Mouse (Mus musculus) ES-Bruce4 (cell line): ENCODE measurements around the gene Rbms3. TPM values are rescaled to one million over a fixed set of nuclear protein-coding genes. Genes with fewer than 3 reads are reported as not detected.

Experiments
- H3K27ac ChIP-seq: 2 replicates; pipeline ENCODE4 v1.5.1; 2012; ENCODE audit warnings: low read length, inconsistent platforms; ENCODE audit not compliant: insufficient read depth
- H3K27me3 ChIP-seq: 2 replicates; pipeline ENCODE4 v1.6.1; 2012; ENCODE audit warnings: mild to moderate bottlenecking, low read length, inconsistent platforms; ENCODE audit not compliant: control insufficient read depth, poor library complexity, insufficient read depth, severe bottlenecking
- H3K36me3 ChIP-seq: 2 replicates; pipeline ENCODE4 v1.6.1; 2012; ENCODE audit warnings: inconsistent platforms, mild to moderate bottlenecking, low read length, moderate library complexity; ENCODE audit not compliant: control insufficient read depth, poor library complexity, insufficient read depth, severe bottlenecking
- H3K4me1 ChIP-seq: one replicate; pipeline ENCODE4 v1.8.1; 2011; ENCODE audit warnings: low read length; ENCODE audit not compliant: control insufficient read depth, insufficient read depth
- H3K4me3 ChIP-seq: 2 replicates; pipeline ENCODE4 v1.5.1; 2011; ENCODE audit warnings: low read depth, mild to moderate bottlenecking, low read length
- H3K9ac ChIP-seq: 2 replicates; pipeline ENCODE4 v1.6.1; 2012; ENCODE audit warnings: low read depth, mild to moderate bottlenecking, inconsistent platforms; ENCODE audit not compliant: poor library complexity, severe bottlenecking
- H3K9me3 ChIP-seq: replicated peaks from 2 replicates; pipeline ENCODE4 v1.6.1; 2012; ENCODE audit warnings: mild to moderate bottlenecking, low read length, inconsistent platforms; ENCODE audit not compliant: control insufficient read depth, poor library complexity, insufficient read depth, severe bottlenecking
- CTCF ChIP-seq: IDR thresholded peaks from one replicate; pipeline ENCODE4 v1.8.1; 2011; ENCODE audit warnings: low read depth, low read length
- EP300 ChIP-seq: IDR thresholded peaks from 2 replicates; pipeline ENCODE4 v1.6.1; 2011; ENCODE audit warnings: low read depth, low read length; ENCODE audit not compliant: insufficient read depth
- POLR2A ChIP-seq: IDR thresholded peaks from one replicate; pipeline ENCODE4 v1.8.1; 2011; ENCODE audit warnings: low read length; ENCODE audit not compliant: insufficient read depth
- polyA plus RNA-seq: library from polyadenylated mRNA; stranded (reverse); fragments of >200 nt; gene quantifications from 2 replicates; pipeline ENCODE4 v1.2.4, GENCODE M21; 2011; ENCODE audit warnings: low read depth; ENCODE audit not compliant: missing spikeins, insufficient read depth, insufficient read length

Rbms3 gene
- polyA plus RNA-seq, 1 experiment: 1.8 TPM

DNA sequence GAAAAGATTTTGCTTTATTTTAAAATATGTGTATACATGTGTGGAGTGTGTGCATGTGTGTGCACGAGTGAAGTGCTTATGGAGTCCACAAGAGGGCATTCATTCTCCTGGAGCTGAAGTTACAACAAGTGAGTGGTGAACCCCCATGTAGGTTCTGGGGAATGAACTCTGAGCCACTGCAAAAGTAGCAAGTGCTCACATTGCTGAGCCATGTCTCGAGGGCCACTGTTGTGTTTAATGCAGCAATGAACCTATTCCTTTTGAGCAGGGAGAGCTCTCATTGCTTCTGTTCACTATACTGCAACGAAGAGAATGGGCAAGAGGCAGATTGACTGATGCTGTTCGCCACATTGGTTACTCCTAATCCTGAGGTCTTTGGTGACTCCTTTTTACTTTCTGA, 780.8 kb downstream of the Rbms3 start:
- H3K9me3 ChIP-seq: no peaks in the 10 kb centered on the region
- H3K4me3 ChIP-seq: no peak overlapping the region
- H3K36me3 ChIP-seq: no peaks in the 10 kb centered on the region
- no peak overlapping the region for H3K9ac ChIP-seq
- H3K4me1 ChIP-seq: no peaks in the 10 kb centered on the region
- TF ChIP-seq POLR2A: no peak
- TF ChIP-seq EP300: no peak
- TF ChIP-seq CTCF: no peak
- no peaks in the 10 kb centered on the region for H3K27me3 ChIP-seq
- no peak overlapping the region for H3K27ac ChIP-seq

DNA sequence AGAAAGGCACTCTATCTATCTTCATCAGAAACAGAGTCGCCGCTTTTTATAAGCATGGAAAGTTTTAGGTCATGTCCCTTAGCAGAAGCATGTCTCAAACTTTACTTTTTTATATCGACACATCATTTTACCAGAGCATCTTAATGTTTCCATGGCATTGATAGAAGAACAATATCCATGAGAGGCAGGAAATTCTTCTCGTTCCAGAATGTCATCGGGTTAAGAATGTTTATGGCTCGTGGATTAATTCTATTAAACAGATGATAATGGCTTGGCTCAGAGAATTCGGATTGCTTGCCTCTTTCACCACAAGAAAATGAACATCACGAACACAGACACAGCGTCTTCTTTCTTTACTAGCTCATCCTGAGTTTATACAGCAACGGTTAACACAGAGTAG, 781.5 kb downstream of the Rbms3 start:
- TF ChIP-seq CTCF (no peak), EP300 (no peak), POLR2A (no peak)
- Histone ChIP-seq H3K9ac (no peak overlapping the region), H3K4me1 (no peaks in the 10 kb centered on the region), H3K4me3 (no peak overlapping the region), H3K27ac (no peak overlapping the region), H3K9me3 (no peaks in the 10 kb centered on the region), H3K36me3 (no peaks in the 10 kb centered on the region), H3K27me3 (no peaks in the 10 kb centered on the region)

DNA sequence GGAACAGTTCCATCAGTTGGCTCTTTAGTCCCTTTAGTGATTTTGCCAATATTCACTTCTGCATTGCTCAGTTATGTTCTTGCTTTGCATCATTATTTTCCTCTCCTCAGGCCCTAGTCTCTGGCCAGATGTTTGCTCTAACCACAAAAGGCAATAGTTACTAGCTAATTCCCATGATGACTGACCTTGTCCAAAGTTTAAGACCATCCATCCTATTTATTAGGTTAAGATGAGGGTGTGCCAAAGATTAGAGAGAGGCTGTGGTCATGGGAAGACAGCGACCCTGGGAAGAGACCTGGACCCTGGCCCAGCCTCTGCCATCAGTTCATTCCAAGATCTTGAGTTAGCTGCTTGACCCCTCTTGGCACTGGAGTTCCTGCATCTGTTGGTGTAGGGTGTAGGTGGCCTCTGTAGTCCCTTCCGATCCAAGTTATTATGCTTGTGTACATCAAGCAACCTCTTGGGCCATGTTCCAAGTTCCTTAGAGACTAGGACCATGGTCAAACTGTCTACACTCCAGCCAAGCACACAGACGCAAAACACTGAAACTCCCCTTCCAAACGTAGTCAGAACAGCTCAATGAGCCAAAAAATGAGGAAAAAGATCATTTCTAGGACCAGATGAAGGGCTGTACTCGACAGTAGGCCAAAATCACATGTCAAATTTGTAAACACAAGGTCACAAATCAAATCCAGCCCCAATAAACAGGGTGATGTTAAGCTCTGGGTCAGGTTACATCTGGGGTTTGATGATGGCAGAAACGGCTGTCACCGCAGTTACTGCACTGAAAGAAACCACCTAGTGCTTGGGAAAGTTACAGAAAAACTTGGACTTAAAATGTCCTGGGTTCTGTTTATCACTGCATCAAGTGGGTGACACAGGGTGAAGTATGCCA, 782.2 kb downstream of the Rbms3 start:
- Histone ChIP-seq H3K36me3 (no peaks in the 10 kb centered on the region), H3K4me3 (no peak overlapping the region), H3K9me3 (no peaks in the 10 kb centered on the region), H3K9ac (no peak overlapping the region), H3K4me1 (no peaks in the 10 kb centered on the region), H3K27ac (no peak overlapping the region), H3K27me3 (no peaks in the 10 kb centered on the region)
- TF ChIP-seq POLR2A (no peak), EP300 (no peak), CTCF (no peak)

DNA sequence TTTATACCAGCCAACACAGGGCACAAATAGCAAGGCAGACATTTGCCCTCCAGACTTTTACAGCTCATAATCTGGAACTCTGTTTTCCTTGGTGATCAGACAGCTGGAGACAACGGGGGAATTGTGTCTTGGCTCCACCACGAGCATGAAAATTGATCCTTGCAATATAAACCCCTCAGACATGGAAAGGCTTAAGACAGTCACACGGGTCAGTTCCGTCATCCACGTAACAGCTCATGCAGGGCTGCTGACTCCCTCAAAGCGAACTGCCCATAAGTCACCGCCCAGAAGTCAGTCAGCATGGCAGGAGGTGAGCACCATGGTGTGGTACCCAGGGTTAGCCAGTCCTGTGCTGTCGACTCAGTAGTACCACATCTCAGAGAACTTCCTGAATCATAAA, 794.8 kb downstream of the Rbms3 start:
- no peaks in the 10 kb centered on the region for H3K27me3 ChIP-seq
- no peaks in the 10 kb centered on the region for H3K36me3 ChIP-seq
- TF ChIP-seq POLR2A (no peak), EP300 (no peak), CTCF (no peak)
- no peaks in the 10 kb centered on the region for H3K4me1 ChIP-seq
- H3K4me3 ChIP-seq: no peak overlapping the region
- no peak overlapping the region for H3K27ac ChIP-seq
- no peak overlapping the region for H3K9ac ChIP-seq
- no peaks in the 10 kb centered on the region for H3K9me3 ChIP-seq

DNA sequence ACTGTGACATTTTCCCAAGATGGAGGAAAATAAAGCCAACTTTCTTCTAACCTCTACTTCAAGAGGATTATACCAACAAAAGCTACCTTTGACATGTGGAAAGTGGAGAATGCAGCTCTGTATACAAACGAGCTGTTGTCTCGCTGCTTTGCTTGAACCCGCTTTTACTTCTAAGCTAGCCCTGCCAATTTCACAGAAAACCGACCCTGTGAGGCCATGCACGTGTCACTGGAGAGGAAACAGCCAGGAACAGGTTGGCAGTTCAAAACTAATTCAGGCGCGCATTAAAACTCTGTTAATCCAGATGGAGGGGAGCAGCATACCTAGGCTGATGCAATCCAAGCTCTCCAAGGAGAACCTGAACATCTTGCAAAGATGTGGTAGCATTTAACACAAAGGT, 796.0 kb downstream of the Rbms3 start:
- no peaks in the 10 kb centered on the region for H3K9me3 ChIP-seq
- H3K27me3 ChIP-seq: no peaks in the 10 kb centered on the region
- no peaks in the 10 kb centered on the region for H3K36me3 ChIP-seq
- TF ChIP-seq POLR2A (no peak), EP300 (no peak), CTCF (no peak)
- H3K9ac ChIP-seq: no peak overlapping the region
- no peaks in the 10 kb centered on the region for H3K4me1 ChIP-seq
- no peak overlapping the region for H3K27ac ChIP-seq
- H3K4me3 ChIP-seq: no peak overlapping the region

DNA sequence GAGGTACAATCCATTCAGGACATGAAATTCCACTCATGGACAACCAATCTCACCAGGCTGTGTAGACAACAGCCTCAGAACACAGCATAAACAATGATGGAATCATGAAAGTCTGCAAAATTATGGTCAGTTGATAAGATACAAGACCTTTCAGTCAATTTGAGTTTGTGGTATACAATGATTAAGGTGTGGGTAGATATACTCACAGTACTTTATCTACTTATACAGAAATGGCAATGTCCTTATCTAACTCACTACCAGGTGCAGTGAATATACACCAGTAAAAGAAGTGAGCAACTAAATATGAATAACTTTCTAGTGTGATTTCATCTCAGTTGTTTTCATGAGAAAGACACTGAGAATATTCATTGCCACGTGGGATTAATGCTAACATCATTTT, 796.9 kb downstream of the Rbms3 start:
- H3K9ac ChIP-seq: no peak overlapping the region

More for the DNA sequence above, 796.9 kb downstream of the Rbms3 start:
- H3K4me3 ChIP-seq: no peak overlapping the region
- no peaks in the 10 kb centered on the region for H3K36me3 ChIP-seq
- H3K9me3 ChIP-seq: no peaks in the 10 kb centered on the region
- H3K4me1 ChIP-seq: no peaks in the 10 kb centered on the region
- no peak overlapping the region for H3K27ac ChIP-seq
- TF ChIP-seq CTCF: no peak
- no peak for TF ChIP-seq EP300
- no peak for TF ChIP-seq POLR2A
- no peaks in the 10 kb centered on the region for H3K27me3 ChIP-seq
